Mouse (Mus musculus): ENCODE measurements at regions not wholly inside any gene's neighbourhood (a gene's known extent, or its start where the extent isn't known, plus 50 kb on each side); places are given as distances from the start of the nearest gene placed in this dataset.
"Not testable (repeated sequence)": the region's sequence is repeated elsewhere in the genome, so short reads cannot be mapped to it uniquely, and the experiment has no call there.

GRCm38 (mm10) chr2:179145726-179146125 is 296.5 kb upstream of the Cdh4 start:
- DNase-seq = no peak

DNA sequence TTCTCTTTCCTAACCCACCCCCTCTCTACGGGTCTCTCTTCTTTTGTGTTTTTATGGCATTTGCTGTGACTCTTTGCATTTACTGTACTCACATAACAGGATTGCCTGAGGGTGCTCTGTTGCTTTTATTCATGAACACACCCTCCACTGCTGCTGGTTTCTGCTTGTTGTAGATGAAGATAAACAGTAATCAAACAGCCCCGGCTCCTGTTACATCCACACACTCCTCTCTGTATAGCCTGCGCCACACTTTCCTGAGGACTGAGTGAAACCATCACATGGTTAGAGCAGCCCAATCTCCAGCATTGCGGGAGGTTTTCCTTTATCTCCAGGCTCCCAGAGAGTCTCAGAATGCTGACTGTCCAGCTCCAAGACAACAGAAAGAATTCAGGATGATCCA is 296.0 kb upstream of the Cdh4 start:
- DNase-seq = no peak

DNA sequence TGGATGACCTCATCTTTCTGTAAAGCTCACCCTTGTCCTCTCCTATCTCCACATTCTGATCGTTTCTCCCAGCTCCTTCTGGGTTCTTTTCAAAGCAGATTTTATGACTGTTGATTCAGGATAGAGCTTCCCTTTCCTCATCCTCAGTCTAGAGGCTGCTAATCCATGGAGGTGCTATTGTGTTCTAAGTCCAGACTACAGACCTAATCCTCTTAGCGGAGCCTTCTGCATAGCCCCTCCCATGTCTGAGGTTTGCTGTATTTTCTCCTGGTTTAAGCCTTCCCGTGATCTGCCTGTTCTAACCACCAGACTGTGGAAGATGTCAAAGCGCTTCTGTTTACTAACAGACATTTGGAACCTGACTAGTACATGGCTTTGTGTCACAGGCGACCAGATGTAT is 294.0 kb upstream of the Cdh4 start:
- no peak for DNase-seq

GRCm38 (mm10) chr2:179148667-179149066 is 293.6 kb upstream of the Cdh4 start:
- no peak for DNase-seq

- no peak for DNase-seq
These were observed 283.4 kb upstream of the Cdh4 start for GRCm38 (mm10) chr2:179158881-179159280.

DNA sequence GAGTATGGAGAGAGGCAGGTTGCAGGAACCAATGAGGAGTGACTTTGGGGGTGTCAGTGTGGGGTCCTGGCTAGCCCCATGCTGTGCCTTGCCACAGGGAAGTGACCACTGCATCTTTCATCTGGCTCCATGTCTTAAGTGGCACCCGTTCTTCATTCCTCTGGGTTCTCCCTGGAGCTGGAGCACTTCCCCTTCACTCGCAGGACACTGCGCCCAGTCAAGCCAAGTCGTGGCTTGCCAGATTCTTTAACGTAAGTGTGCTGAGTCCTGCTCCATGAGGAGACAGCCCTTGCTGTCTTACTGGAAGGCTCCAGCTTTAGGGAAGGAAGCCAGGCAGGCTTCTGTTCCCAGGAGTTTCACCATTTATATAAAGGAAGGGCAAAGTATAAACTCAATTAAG is 279.1 kb upstream of the Cdh4 start:
- no peak for DNase-seq

- DNase-seq = no peak
These were observed 272.1 kb upstream of the Cdh4 start for GRCm38 (mm10) chr2:179170157-179170556.

DNA sequence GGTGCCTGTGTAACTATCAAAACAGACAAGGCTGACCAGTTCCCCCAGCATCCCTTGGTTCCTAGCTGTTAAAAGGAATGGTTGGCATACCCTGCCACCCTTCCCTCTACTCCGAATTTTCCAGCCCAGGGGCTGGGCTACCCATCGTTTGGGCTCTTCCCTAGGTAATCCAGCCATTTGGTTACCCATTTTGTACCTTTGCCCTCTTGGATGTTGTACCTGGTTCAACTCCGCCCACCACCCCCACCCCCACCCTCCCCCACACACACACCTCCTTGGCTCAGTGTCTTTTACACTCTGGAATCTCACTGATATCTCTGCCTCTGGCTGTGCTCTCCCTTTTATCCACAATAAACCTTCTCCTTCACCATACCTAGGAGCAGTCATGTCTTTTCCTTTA is 271.6 kb upstream of the Cdh4 start:
- DNase-seq = no peak

- not testable (repeated sequence) for DNase-seq
These were observed 265.2 kb upstream of the Cdh4 start for GRCm38 (mm10) chr2:179176835-179177530.

GRCm38 (mm10) chr2:179181366-179181765 is 260.9 kb upstream of the Cdh4 start:
- no peak for DNase-seq

DNA sequence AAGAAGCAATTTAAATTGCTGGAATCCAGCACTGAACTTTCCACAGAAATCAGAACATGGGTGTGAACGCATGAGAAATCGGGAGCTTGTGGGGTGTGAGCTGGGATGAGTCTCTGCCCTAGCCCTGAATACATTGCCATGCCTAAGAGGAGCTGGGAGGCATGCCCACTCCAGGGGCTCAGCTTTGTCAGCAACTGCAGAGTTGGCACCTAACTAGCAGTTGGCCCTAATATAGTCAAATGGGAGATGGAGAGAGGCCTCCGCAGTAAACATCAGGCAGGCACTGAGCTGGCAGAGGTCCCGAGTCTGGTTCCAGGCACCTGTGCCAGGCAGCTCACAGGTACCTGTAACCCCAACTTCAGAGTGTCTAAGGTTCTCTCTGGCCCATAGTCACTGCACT is 260.1 kb upstream of the Cdh4 start:
- no peak for DNase-seq

GRCm38 (mm10) chr2:179192906-179193496 is 249.2 kb upstream of the Cdh4 start:
- no peak for DNase-seq

- peak; percentile 90 for DNase-seq
These were observed 248.6 kb upstream of the Cdh4 start for GRCm38 (mm10) chr2:179193507-179194160.

DNA sequence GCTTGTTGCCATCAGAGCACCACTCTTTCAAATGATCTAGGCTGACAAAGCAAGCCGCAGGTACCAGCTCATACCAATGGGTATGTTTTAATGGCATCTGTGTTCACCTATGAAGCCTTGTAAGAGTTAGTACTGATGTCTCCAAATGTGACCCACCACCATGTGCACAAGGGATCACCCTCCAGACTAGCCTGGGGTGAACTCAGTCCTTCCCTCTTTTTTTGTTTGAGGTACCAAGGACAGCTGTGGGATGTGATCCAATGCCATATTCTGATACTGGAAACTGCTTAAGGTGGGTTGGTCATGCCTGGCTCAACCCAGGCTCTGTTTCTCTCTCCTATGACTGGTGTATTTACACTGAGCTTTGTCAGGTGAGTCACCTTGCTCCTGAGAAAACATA is 244.8 kb upstream of the Cdh4 start:
- no peak for DNase-seq

- DNase-seq = peak; percentile 75
These were observed 241.7 kb upstream of the Cdh4 start for GRCm38 (mm10) chr2:179200495-179200894.

DNA sequence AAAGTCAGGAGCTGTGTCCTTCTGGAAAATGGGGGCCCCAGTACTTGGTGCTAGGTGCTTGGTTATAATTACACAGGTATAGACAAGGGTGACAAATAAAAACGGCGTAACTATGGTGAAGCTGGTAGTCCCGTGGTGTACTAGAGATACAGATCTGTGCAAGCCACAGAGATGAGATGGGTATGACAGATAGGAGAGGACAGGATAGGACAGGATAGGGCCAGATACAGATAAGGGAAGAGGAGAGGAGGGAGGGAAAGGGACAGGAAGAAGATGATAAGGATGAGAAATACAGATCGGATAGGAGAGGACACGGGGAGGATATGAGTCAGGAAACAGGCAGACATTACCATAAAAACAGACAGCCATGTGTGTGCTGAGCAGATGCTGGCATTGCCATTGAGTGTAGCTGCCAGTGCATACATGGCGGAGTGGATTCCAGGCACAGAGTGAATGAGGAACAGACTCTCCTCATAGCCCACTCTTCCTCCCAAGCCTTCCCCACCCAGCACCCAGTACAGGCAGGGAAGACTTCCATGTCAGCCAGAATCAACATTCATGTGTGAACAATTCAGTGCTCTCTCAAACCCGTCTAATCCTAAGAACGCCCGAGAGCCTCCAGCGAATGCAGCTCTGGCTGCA is 231.9 kb upstream of the Cdh4 start:
- DNase-seq = no peak

DNA sequence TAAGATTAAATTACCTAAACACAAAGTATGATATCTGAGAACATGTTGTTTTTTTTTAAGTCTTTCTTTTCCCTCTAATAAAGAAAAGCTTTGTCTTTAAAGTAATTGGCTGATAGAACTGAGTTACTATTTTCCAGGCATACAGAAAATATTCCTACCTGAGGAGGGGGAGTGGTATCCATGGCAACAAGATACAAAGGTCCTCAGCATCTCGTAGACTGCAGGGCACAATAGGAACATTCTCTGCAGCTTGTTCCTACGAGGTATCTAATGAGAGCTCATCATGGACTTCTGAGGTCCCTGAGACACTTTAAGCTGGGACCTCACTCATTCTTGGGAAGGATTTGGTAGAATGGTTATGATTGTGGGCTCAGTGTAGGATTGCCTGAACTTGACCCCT is 225.5 kb upstream of the Cdh4 start:
- DNase-seq = no peak

GRCm38 (mm10) chr2:179228096-179228495 is 214.1 kb upstream of the Cdh4 start:
- no peak for DNase-seq

GRCm38 (mm10) chr2:179231708-179232354 is 210.4 kb upstream of the Cdh4 start:
- no peak for DNase-seq

GRCm38 (mm10) chr2:179238166-179238565 is 204.1 kb upstream of the Cdh4 start:
- no peak for DNase-seq

- no peak for DNase-seq
These were observed 181.3 kb upstream of the Cdh4 start for GRCm38 (mm10) chr2:179260892-179261291.

- DNase-seq = no peak
These were observed 178.3 kb upstream of the Cdh4 start for GRCm38 (mm10) chr2:179263888-179264287.

- no peak for DNase-seq
These were observed 176.8 kb upstream of the Cdh4 start for GRCm38 (mm10) chr2:179265436-179265835.
